Mouse (Mus musculus): ENCODE data around the gene Ptpn12.
"Not testable (repeated sequence)": the region's sequence is repeated elsewhere in the genome, so short reads cannot be mapped to it uniquely, and the experiment has no call there.

GRCm38 (mm10) chr5:20943791-20944190 is 111.9 kb downstream of the Ptpn12 start:
- TF ChIP-seq GATA1 (IDR thresholded peaks at IDR 0.05; ENCODE audit: borderline replicate concordance, low read length); CTCF (IDR thresholded peaks at IDR 0.05; ENCODE audit: low read depth, low read length); POLR2AphosphoS5 (IDR thresholded peaks at IDR 0.05; ENCODE audit: insufficient replicate concordance, low read depth, low read length); TAL1 (conservative IDR thresholded peaks at IDR 0.05; ENCODE audit: low read depth, low read length): not testable (repeated sequence)
